Mouse (Mus musculus) kidney, adult 8-10 months (tissue): ENCODE measurements around the gene Lhx4.

Experiments
- DNase-seq, 2 experiments: peaks; one replicate each; pipeline ENCODE4 v3.0.0; 2022

Lhx4 gene

DNA sequence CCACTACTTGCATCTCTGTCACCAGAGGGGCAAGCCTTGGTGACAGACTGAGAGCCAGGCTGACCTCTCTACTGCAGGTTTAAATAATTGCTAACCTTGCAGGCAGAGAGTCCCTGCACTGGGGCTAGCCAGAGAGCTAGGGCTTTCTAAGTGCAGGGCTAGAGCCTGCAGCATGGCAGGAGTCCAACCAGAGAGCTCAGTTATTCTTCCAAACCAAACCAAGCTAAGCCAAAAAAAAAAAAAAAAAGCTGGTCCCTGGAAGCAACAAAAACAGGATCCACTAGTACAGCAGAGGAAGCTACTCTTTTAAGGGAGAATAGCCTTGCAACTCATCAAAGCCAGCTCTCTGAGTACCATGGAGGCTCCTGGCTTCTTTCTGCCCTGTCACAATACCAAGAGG is 50.6 kb downstream of the Lhx4 start:
- DNase-seq = no peak

DNA sequence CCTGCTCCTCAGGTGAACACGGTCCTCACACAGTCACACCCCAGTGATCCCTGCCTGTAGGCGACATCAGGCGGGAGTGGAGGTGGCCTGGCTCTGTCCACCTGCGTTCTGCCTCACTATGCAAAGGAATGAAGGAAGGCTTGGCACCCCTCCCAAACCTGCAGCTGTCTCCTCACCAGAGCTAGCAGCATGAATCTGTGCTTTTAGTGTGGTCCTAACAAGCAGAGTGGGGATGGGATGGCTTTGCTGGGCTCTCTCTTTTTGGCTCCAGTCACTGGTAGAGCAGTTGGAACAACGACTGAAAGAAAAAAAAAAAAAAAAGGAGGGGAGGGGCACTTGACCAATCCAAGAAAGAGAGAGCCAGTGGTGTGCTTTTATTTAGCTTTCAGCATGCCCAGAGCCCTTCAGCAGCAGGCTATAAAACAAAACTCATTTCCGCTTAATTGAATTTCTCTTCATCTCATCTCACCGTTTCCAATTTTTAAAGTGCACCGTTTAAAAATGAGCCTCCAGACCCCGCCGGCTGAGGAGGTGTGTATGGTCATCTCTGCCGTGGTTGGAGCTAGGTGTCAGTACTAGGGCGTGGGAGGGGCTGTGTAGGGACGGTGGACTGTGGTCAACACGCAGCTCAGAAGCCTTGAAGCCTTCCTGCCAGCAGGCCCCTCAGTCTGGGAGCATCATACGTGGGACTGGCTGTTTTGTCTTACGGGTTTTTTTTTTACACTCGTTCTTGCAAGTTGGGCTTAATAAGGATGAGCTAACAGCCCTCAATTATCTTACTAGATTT is 52.9 kb downstream of the Lhx4 start:
- DNase-seq = peak in 1 of 2 experiments; percentile 8

GRCm38 (mm10) chr1:155693443-155693842 is 58.0 kb downstream of the Lhx4 start:
- DNase-seq = no peak

DNA sequence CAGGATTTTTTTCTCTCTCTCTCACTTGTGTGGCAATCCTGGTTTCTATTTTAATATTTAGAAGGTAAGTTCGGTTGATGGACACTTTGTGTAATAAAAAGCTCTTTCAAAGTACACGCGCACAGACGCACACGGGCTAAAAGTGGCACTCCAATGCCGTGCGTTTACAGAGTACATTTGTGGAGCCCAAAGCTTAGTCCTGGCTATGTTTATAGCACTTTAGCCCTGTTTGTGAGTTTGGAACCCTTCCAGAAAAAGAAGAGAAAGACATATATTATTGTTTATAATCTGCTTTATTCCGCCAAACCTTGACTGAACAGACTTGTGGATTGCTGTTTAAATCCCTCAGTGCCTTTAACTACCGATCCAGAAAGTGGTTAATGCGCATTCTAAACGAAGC is 58.5 kb downstream of the Lhx4 start:
- no peak for DNase-seq

DNA sequence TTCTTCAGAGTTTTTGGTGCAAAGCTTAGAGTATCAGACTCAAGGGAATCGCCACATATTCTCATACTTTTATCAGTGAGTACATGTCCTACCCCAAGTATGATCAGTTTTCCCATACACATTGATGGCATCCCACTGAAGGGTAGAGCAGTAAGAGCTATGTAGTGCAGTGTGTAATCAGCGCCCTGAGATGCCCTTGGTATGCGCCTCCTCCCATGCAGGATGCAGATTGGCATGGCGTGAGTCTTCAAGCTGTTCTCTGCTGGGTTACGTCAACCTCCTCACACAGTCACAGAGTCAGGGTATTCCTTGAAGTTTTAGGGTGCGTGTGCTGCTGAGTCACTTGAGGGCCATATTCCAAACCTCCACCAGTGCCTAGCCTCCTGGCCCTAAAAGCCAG is 59.3 kb downstream of the Lhx4 start:
- DNase-seq = no peak

DNA sequence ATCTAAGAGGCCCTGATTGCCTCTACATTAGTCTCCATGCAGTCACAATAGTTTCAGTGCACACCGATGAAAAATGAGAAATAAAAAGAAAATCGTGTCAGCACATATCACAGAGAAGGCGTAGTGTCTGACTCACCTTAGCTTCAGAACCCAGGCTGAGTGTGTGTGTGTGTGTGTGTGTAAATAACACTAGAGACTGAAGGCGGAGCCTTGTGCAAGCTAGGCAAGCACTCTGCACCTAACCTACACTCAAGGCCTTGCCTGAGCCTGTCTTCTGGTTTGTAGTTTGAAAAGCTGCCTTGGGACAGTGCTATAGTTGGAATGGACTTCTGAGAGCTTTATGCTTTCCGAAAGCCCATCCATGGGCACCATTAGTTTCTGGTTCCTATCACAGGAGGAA is 61.9 kb downstream of the Lhx4 start:
- no peak for DNase-seq

DNA sequence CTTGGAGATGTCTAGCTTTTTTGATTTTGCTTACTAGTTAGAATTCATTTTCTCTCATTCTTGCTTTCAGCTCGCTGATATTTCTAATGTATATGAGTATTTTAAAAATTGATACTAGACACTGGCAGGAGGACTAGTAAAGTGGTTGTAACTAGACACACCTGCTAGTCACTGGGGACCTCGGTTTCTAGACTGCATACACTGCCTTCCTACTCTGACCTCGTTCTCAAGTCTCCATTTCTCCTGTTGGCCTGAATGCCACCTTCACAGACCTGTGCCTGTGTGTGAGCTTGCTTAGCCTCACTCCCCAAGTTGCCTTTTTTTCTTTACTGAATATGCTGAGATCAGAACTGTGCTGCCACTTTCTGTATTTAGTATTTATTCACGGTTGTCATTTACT is 62.3 kb downstream of the Lhx4 start:
- DNase-seq = no peak

DNA sequence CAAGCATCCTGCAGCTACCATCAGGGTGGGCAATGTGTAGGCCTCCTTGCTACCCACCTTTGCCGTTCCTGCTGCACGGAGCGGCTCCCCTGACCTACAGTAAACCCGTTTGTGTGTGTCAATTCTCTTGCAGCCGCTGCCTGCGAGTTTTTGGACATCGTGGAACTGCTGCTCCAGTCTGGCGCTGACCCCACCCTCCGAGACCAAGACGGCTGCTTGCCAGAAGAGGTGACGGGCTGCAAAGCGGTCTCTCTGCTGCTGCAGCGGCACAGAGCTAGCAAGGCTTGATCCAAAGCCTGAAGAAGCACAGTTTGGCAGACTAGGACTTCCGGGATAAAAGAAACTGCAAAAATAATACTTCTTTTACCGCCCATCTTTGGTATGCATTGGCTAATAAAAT is 64.7 kb downstream of the Lhx4 start:
- DNase-seq = no peak

- no peak for DNase-seq
Measured at GRCm38 (mm10) chr1:155681116-155681799, 70.2 kb downstream of the Lhx4 start.

GRCm38 (mm10) chr1:155675570-155675969 is 75.9 kb downstream of the Lhx4 start:
- DNase-seq = no peak

GRCm38 (mm10) chr1:155663994-155664393 is 87.5 kb downstream of the Lhx4 start:
- no peak for DNase-seq

- DNase-seq = no peak
Measured at GRCm38 (mm10) chr1:155656321-155656720, 95.2 kb downstream of the Lhx4 start.

DNA sequence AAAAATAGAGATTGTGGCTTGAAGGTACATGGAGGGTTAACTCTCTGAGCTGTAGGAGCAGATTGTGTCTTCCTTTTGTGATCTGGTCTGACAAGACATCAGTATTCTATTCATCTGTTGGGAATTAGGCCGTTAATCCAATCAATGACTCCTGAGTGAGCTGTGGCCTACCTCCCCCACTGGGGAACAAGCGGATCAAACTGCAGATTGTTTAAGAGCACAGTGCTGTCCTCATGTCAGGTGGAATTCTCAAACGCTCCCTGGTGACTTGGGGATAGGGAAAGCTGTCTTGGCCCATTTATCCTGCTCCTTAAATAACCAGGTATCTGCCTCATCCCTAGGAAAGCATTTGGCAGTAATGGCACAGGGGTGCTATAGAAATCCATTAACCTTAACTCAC is 96.5 kb downstream of the Lhx4 start:
- DNase-seq = no peak

GRCm38 (mm10) chr1:155650121-155650846 is 101.2 kb downstream of the Lhx4 start:
- no peak for DNase-seq
